Mouse (Mus musculus): Measurements from ENCODE around the gene Sipa1l2.

- TF ChIP-seq CTCF (IDR thresholded peaks at IDR 0.05; ENCODE audit: borderline replicate concordance, insufficient read depth, low read length) (no peak), POLR2A (IDR thresholded peaks at IDR 0.05; ENCODE audit: low read depth, low read length) (no peak)
Measured at GRCm38 (mm10) chr8:125562878-125563277, 6.7 kb downstream of the Sipa1l2 start.

All from embryonic fibroblast, embryonic 13.5 days (primary cell).